Mouse (Mus musculus): ENCODE measurements at regions not wholly inside any gene's neighbourhood (a gene's known extent, or its start where the extent isn't known, plus 50 kb on each side); places are given as distances from the start of the nearest gene placed in this dataset.

- no peak for DNase-seq (ENCODE audit: low spot score in 2 of 2)
- intact Hi-C loops (cut with DNase I) = no loop called here
Measured at GRCm38 (mm10) chr5:37980692-37981091, 57.9 kb upstream of the Stx18 start.

- peak in 1 of 2 experiments; percentile 4 for DNase-seq (ENCODE audit: low spot score in 2 of 2)
- intact Hi-C loops (cut with DNase I) = no loop called here
Measured at GRCm38 (mm10) chr5:37976943-37977434, 61.6 kb upstream of the Stx18 start.

- intact Hi-C loops (cut with DNase I) = no loop called here
- DNase-seq (ENCODE audit: low spot score in 2 of 2) = no peak
Measured at GRCm38 (mm10) chr5:37972980-37973545, 65.5 kb upstream of the Stx18 start.

DNA sequence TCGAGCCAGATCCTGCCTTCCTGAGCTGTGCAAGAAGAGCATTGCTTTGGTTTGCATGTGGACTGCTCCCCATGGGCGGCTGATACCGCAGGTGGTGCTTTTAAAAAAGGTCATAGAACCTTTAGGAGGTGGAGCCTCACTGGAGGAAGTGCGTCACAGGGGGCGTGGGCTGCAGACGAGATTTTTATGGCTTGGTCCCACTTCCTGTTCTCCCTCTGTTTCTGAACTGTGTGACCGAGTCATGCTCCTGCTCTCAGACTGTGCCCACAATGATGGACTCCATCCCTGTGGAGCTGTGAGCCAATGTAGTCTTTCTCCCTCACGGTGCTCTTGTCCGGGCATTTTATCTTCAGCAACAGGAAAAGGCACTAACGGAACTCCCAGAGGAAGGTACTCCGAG is 66.8 kb upstream of the Stx18 start:
- DNase-seq (ENCODE audit: low spot score in 2 of 2) = no peak
- intact Hi-C loops (cut with DNase I) = no loop called here

DNA sequence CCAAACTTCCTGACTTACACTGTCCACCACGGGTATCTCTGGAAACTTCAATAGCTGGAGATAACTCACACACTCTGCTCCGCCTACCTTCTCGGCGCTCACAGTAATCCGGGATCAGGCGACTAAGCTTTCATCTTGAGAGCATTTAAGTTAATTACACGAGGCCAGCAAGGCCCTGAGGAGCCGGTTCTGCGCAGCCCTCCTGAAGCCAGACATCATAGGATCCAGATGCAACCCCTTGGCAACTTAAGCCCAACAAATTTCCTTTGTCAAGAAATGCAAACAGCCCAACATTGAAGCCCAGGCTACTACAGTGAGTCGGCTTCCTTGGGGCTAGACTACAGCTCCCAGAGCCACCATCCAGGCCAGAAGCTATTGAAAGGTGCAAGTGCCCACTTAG is 69.9 kb upstream of the Stx18 start:
- no peak for DNase-seq (ENCODE audit: low spot score in 2 of 2)
- intact Hi-C loops (cut with DNase I) = no loop called here

GRCm38 (mm10) chr5:37967914-37968375 is 70.6 kb upstream of the Stx18 start:
- no peak for DNase-seq (ENCODE audit: low spot score in 2 of 2)
- intact Hi-C loops (cut with DNase I) = no loop called here

DNA sequence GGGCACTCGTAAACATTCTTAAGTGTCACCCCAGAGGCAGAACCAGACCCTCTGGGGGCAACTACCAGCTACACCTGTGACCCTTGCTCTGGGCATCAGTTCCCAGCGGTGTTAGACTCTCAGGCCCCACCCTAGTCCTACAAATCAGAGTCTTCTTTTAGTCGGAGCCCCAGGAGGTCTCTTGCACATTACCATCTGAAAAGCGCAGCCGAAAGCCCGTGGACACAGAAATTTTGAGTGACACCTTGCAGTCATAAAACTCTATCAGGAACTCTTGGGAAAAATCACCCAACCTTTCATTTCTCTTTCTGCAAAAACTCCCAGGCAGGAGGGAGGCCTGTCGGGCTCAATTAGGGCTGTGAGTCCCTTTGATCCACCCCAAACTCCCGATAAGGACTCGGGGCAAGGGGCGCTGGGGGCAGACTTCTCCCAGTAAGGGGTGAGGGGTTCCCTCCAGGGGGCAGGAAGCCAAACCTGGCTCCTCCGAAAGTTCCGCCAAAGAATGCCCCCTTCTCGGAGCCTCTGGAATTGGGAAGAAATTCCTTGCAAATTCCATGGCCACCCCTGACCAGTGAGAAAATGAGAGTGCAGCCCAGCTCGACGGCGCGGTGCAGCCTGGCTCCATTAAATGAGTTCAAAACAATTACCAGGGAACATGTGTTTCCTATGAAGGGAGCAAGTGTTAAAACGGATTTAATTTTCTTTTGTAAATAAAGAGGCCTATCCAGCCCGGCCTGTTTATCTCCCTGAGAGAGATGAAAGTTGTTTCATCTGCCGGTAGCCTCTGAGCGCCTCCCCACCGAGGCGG is 71.2 kb upstream of the Stx18 start:
- no peak for DNase-seq (ENCODE audit: low spot score in 2 of 2)
- intact Hi-C loops (cut with DNase I) = no loop called here

DNA sequence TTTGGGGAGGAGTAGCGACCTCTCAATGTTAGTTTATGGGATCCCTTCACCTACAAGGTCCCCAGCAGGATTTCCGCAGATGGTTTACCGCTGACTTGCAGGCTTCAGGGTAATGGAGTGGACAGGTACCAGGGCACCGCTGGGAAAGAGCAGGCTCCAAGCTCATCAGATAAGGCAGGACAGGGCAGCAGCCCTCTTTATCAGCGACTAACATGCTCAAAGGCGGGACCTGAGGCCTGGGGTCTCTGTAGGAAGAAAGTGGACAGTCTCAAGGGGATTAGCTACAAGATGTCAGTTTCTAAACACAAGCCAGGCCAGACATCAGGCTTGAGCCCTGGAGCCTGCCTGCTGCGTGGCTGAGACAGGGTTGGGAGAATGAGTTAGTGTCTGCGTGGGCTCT is 74.9 kb upstream of the Stx18 start:
- intact Hi-C loops (cut with DNase I) = no loop called here
- no peak for DNase-seq (ENCODE audit: low spot score in 2 of 2)

- DNase-seq (ENCODE audit: low spot score in 2 of 2) = no peak
- intact Hi-C loops (cut with DNase I) = no loop called here
Measured at GRCm38 (mm10) chr5:37962513-37962912, 76.0 kb upstream of the Stx18 start.

GRCm38 (mm10) chr5:37960216-37960615 is 78.3 kb upstream of the Stx18 start:
- no peak for DNase-seq (ENCODE audit: low spot score in 2 of 2)
- intact Hi-C loops (cut with DNase I) = no loop called here

DNA sequence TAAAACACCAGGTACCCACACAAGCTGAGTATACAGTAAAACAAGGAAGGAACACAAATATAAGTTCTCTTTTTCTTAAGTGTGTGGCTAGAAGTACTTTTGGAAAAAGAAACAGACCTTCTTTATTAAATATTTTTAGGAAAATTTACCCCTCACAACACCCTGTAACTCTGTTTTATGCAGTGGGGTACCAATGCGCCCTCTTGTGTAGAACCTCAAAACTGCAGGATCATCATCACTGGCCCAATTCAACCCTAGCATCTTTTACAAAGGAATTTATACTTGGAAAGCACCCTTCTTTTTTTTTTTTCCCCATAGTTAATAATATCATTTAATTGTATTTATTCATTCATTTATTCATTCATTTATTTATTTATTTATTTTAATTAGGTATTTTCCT is 86.4 kb upstream of the Stx18 start:
- intact Hi-C loops (cut with DNase I) = no loop called here
- DNase-seq (ENCODE audit: low spot score in 2 of 2) = peak in 1 of 2 experiments; percentile 16

DNA sequence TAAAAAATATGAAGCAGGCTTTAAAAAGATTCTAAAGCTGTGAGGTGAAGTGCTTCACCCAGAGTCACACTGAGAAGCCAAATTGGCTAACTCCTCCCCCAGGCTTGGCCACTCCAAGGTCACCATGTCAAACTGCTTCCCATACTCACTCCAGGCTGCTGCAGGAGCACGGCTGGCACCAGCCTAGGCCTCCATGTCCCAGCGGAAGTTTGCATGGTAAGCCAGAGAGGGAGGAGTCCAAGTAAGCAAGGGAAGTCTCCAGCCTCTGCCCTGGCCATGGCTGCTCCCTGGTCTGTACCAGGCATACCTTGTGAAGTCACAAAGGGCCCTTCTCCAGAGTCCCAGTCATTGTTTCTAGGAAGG is 105.8 kb upstream of the Stx18 start:
- intact Hi-C loops (cut with DNase I) = no loop called here
- no peak for DNase-seq (ENCODE audit: low spot score in 2 of 2)

- no peak for DNase-seq (ENCODE audit: low spot score in 2 of 2)
- intact Hi-C loops (cut with DNase I) = no loop called here
Measured at GRCm38 (mm10) chr5:37932086-37932759, 106.3 kb upstream of the Stx18 start.

DNA sequence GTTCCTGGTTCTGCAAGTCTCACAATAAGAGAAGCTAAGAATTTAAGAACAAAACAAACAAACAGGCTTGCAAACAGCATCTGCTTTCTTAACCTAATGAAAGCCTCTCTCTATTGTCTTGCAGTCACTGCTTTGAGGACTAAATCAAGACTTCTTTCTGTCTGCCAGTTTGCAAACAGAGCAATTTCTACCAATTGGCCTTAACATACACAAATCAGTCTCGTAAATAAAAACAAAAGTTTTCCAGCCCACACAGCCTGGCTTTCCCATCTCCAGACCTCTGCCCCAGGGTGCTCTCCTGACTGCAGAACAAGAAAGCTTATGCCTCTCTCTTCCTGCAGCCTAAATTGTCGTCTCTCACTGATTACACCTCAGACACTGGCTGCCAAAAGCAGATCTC is 96.1 kb upstream of the Msx1 start:
- intact Hi-C loops (cut with DNase I) = no loop called here
- no peak for DNase-seq (ENCODE audit: low spot score in 2 of 2)

DNA sequence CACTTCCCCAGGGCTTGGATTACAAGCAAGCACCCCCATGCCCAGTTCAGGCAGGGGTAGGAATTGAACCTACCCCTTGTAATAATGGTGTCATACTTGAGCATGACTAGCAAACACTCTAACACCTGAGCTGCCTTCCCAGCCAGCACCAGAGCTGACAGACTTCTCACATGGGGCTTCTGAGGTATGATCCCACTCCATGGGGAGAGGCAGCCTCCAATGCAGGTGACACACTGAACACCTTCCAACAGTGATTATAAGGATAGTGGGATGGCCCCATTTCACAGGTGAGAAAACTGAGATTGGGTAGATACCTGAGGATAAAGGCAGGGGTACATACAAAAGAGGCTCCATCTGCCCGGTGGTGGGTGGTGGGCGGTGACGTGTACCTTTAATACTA is 94.7 kb upstream of the Msx1 start:
- no peak for DNase-seq (ENCODE audit: low spot score in 2 of 2)
- intact Hi-C loops (cut with DNase I) = no loop called here

DNA sequence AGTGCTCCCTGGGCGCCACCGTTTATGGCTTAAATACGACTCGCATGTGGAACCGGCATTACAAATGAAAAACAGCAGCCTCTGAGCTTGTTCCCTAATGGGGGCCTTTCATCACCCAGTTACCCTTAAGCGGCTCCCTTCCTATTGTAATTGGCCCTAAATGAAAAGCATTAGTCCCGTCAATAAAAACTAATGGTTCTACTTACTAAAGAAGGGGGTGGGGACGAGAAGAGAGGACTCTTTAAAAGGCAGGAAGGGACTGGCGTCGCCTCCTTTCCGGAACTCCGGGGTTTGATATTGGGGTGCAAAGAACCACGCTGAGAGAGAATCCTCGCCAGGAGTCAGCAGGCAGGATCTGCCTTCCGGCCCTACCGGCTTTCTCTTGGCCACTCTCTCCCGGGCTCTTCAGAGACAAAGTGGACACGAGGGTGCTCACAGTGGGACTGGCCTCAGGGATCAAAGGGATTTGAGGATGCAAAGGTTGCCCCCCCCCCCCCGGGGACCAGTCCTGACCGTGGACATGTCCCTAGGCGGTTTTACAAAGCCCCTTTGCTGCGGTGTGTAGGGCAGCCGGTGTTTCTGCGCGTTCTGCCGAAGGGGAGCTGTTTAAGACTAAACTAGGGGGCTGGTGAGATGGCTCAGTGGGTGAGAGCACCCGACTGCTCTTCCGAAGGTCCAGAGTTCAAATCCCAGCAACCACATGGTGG is 93.8 kb upstream of the Msx1 start:
- DNase-seq (ENCODE audit: low spot score in 2 of 2) = no peak
- intact Hi-C loops (cut with DNase I) = no loop called here

- intact Hi-C loops (cut with DNase I) = no loop called here
- DNase-seq (ENCODE audit: low spot score in 2 of 2) = no peak
Measured at GRCm38 (mm10) chr5:37917161-37917560, 92.8 kb upstream of the Msx1 start.

GRCm38 (mm10) chr5:37904683-37905352 is 80.4 kb upstream of the Msx1 start:
- intact Hi-C loops (cut with DNase I) = no loop called here
- no peak for DNase-seq (ENCODE audit: low spot score in 2 of 2)

GRCm38 (mm10) chr5:37903861-37904260 is 79.5 kb upstream of the Msx1 start:
- no peak for DNase-seq (ENCODE audit: low spot score in 2 of 2)
- intact Hi-C loops (cut with DNase I) = no loop called here

DNA sequence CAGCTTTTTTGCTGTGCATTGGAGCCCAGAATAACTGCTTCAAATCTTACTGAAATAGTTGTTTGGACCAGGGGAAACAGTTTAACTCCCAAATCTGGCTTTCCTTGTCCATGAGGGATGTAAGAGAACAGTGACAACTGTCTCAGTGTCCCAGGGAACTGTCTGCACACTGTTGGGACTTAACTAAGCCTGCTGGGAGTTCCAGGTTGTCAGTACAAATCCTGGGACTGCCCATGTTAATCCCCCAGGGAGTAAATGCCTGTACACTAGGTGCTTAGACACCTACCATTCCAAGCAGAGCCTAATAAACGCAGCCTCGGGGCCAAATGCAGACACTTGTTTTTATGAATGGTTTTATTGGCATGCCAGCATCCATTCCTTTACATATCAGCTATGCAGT is 78.4 kb upstream of the Msx1 start:
- intact Hi-C loops (cut with DNase I) = no loop called here
- DNase-seq (ENCODE audit: low spot score in 2 of 2) = no peak
